Mouse (Mus musculus): ENCODE data around the gene Stk4. TPM values are rescaled to one million over a fixed set of nuclear protein-coding genes. Genes with fewer than 3 reads are reported as not detected.

Gene Stk4
- total and polyA plus RNA-seq, 2 experiments from 2014 or later: 13.7 to 24.6 TPM

- ATAC-seq (ENCODE audit: low FRiP score): no peak
Measured at GRCm38 (mm10) chr2:164164941-164165340, 94.8 kb downstream of the Stk4 start.

GRCm38 (mm10) chr2:164167752-164168570, 97.8 kb downstream of the Stk4 start:
- ATAC-seq (ENCODE audit: low FRiP score): peak; percentile 89
- DNase-seq (ENCODE audit: low spot score): peak; percentile 12

More at GRCm38 (mm10) chr2:164164941-164165340, 94.8 kb downstream of the Stk4 start:
- 93% methylated on average over 5 of the region's 5 CpGs for WGBS
- Histone ChIP-seq H3K4me2 (ENCODE audit: low read depth, low read length, poor library complexity, severe bottlenecking) (no peak overlapping the region), H3K4me3 (ENCODE audit: low read depth, low read length) (no peak overlapping the region), H3K36me3 (ENCODE audit: insufficient read depth, low read length) (no peaks in the 10 kb centered on the region), H3K9ac (replicated peaks; ENCODE audit: low read length, poor library complexity, severe bottlenecking) (no peak overlapping the region), H3K27ac (ENCODE audit: low read depth, low read length) (no peak overlapping the region), H3K9me3 (ENCODE audit: low read length) (no peaks in the 10 kb centered on the region), H3K4me1 (ENCODE audit: insufficient read depth, low read length) (no peaks in the 10 kb centered on the region), H3K27me3 (ENCODE audit: insufficient read depth, low read length) (peaks cover 42% of the 10 kb centered on the region)
- TF ChIP-seq CTCF (IDR thresholded peaks at IDR 0.05): no peak
- no peak for DNase-seq (ENCODE audit: low spot score)

GRCm38 (mm10) chr2:164168571-164168946, 98.4 kb downstream of the Stk4 start:
- no peaks in the 10 kb centered on the region for H3K9me3 ChIP-seq (ENCODE audit: low read length)
- H3K27ac ChIP-seq (ENCODE audit: low read depth, low read length): no peak overlapping the region
- peak; percentile 60 for DNase-seq (ENCODE audit: low spot score)
- peak; percentile 75 for ATAC-seq (ENCODE audit: low FRiP score)
- 9% methylated on average over 40 of the region's 42 CpGs for WGBS
- H3K36me3 ChIP-seq (ENCODE audit: insufficient read depth, low read length): no peaks in the 10 kb centered on the region
- peak overlapping the region; percentile 55; the same call in 1 of the 2 replicates for H3K9ac ChIP-seq (replicated peaks; ENCODE audit: low read length, poor library complexity, severe bottlenecking)
- TF ChIP-seq CTCF (IDR thresholded peaks at IDR 0.05): peak; percentile 38; the same call in 1 of the 2 replicates
- peaks cover 61% of the 10 kb centered on the region for H3K27me3 ChIP-seq (ENCODE audit: insufficient read depth, low read length)
- H3K4me3 ChIP-seq (ENCODE audit: low read depth, low read length): peak overlapping the region; percentile 40
- H3K4me1 ChIP-seq (ENCODE audit: insufficient read depth, low read length): no peaks in the 10 kb centered on the region
- H3K4me2 ChIP-seq (ENCODE audit: low read depth, low read length, poor library complexity, severe bottlenecking): peak overlapping the region; percentile 58

More at GRCm38 (mm10) chr2:164167752-164168570, 97.8 kb downstream of the Stk4 start:
- Histone ChIP-seq H3K4me1 (ENCODE audit: insufficient read depth, low read length) (no peaks in the 10 kb centered on the region), H3K9ac (replicated peaks; ENCODE audit: low read length, poor library complexity, severe bottlenecking) (peak overlapping the region; percentile 55), H3K36me3 (ENCODE audit: insufficient read depth, low read length) (no peaks in the 10 kb centered on the region), H3K4me3 (ENCODE audit: low read depth, low read length) (peak overlapping the region; percentile 40), H3K4me2 (ENCODE audit: low read depth, low read length, poor library complexity, severe bottlenecking) (peak overlapping the region; percentile 58), H3K27me3 (ENCODE audit: insufficient read depth, low read length) (peaks cover 61% of the 10 kb centered on the region), H3K27ac (ENCODE audit: low read depth, low read length) (no peak overlapping the region; the same call in 1 of the 2 replicates), H3K9me3 (ENCODE audit: low read length) (no peaks in the 10 kb centered on the region)
- 0 out of 2 replicates have a peak, but pooled peaks have one; percentile 6 for TF ChIP-seq CTCF (IDR thresholded peaks at IDR 0.05)
- 12% methylated on average over 77 of the region's 90 CpGs for WGBS

GRCm38 (mm10) chr2:164170326-164170725, 100.2 kb downstream of the Stk4 start:
- no peaks in the 10 kb centered on the region for H3K36me3 ChIP-seq (ENCODE audit: insufficient read depth, low read length)
- no peak for DNase-seq (ENCODE audit: low spot score)
- H3K4me3 ChIP-seq (ENCODE audit: low read depth, low read length): peak overlapping the region; percentile 33
- no peak for TF ChIP-seq CTCF (IDR thresholded peaks at IDR 0.05)
- peak overlapping the region; percentile 58 for H3K4me2 ChIP-seq (ENCODE audit: low read depth, low read length, poor library complexity, severe bottlenecking)
- 4% methylated on average over 11 of the region's 11 CpGs for WGBS
- ATAC-seq (ENCODE audit: low FRiP score): no peak
- H3K27ac ChIP-seq (ENCODE audit: low read depth, low read length): no peak overlapping the region
- H3K27me3 ChIP-seq (ENCODE audit: insufficient read depth, low read length): peaks cover 64% of the 10 kb centered on the region
- H3K9ac ChIP-seq (replicated peaks; ENCODE audit: low read length, poor library complexity, severe bottlenecking): no peak overlapping the region
- no peaks in the 10 kb centered on the region for H3K4me1 ChIP-seq (ENCODE audit: insufficient read depth, low read length)
- no peaks in the 10 kb centered on the region for H3K9me3 ChIP-seq (ENCODE audit: low read length)

- Histone ChIP-seq H3K4me3 (ENCODE audit: low read depth, low read length) (peak within 1 kb of the TSS; percentile 33), H3K9me3 (ENCODE audit: low read length) (no peaks in the 10 kb centered on the region), H3K27me3 (ENCODE audit: insufficient read depth, low read length) (peaks cover 63% of the 10 kb centered on the region), H3K4me2 (ENCODE audit: low read depth, low read length, poor library complexity, severe bottlenecking) (peak within 1 kb of the TSS; percentile 58), H3K4me1 (ENCODE audit: insufficient read depth, low read length) (no peaks in the 10 kb centered on the region), H3K27ac (ENCODE audit: low read depth, low read length) (no peak within 1 kb of the TSS), H3K36me3 (ENCODE audit: insufficient read depth, low read length) (no peaks in the 10 kb centered on the region), H3K9ac (replicated peaks; ENCODE audit: low read length, poor library complexity, severe bottlenecking) (no peak within 1 kb of the TSS)
- DNase-seq (ENCODE audit: low spot score) (no peak), ATAC-seq (ENCODE audit: low FRiP score) (no peak)
- no peak for TF ChIP-seq CTCF (IDR thresholded peaks at IDR 0.05)
- 1% methylated on average over 29 of the region's 29 CpGs for WGBS
Measured at GRCm38 (mm10) chr2:164170902-164171301, 100.8 kb downstream of the Stk4 start, which contains the start of gene Kcns1. TSS of gene Kcns1 (minus strand) at chr2:164171113.

GRCm38 (mm10) chr2:164173394-164173793, 103.3 kb downstream of the Stk4 start:
- no peak for DNase-seq (ENCODE audit: low spot score)
- Histone ChIP-seq H3K4me1 (ENCODE audit: insufficient read depth, low read length) (no peaks in the 10 kb centered on the region), H3K4me3 (ENCODE audit: low read depth, low read length) (no peak overlapping the region), H3K27me3 (ENCODE audit: insufficient read depth, low read length) (peaks cover 38% of the 10 kb centered on the region), H3K9ac (replicated peaks; ENCODE audit: low read length, poor library complexity, severe bottlenecking) (no peak overlapping the region), H3K9me3 (ENCODE audit: low read length) (no peaks in the 10 kb centered on the region), H3K36me3 (ENCODE audit: insufficient read depth, low read length) (no peaks in the 10 kb centered on the region), H3K27ac (ENCODE audit: low read depth, low read length) (no peak overlapping the region), H3K4me2 (ENCODE audit: low read depth, low read length, poor library complexity, severe bottlenecking) (no peak overlapping the region)
- no peak for TF ChIP-seq CTCF (IDR thresholded peaks at IDR 0.05)
- ATAC-seq (ENCODE audit: low FRiP score): no peak
- WGBS: 76% methylated on average over 3 of the region's 3 CpGs
